Mouse (Mus musculus) liver, embryonic 13.5 days (tissue): Measurements from ENCODE around the gene Ilk. TPM values are rescaled to one million over a fixed set of nuclear protein-coding genes. Genes with fewer than 3 reads are reported as not detected.

Experiments
- ATAC-seq: fragments of 200-750 bp; cut with Nextera tagmentation; 2 replicates; pipeline ENCODE4 v1.8.0; 2017; ENCODE audit warnings: low read depth, mild to moderate bottlenecking, moderate number of reproducible peaks, moderate library complexity
- DNase-seq: peaks from one replicate; pipeline ENCODE4 v3.0.0; 2022
- H3K27ac ChIP-seq: fragments of 300-500 bp; sonication (generic); 2 replicates; pipeline ENCODE4 v1.5.1; 2015; ENCODE audit warnings: moderate library complexity, mild to moderate bottlenecking, inconsistent platforms
- H3K27me3 ChIP-seq: fragments of 300-500 bp; sonication (generic); 2 replicates; pipeline ENCODE4 v1.6.1; 2015; ENCODE audit warnings: mild to moderate bottlenecking, inconsistent platforms
- H3K36me3 ChIP-seq: fragments of 300-500 bp; sonication (generic); 2 replicates; pipeline ENCODE4 v1.6.1; 2015; ENCODE audit warnings: mild to moderate bottlenecking, inconsistent platforms
- H3K4me1 ChIP-seq: fragments of 300-500 bp; sonication (generic); replicated peaks from 2 replicates; pipeline ENCODE4 v1.6.1; 2015; ENCODE audit warnings: inconsistent platforms
- H3K4me2 ChIP-seq: fragments of 300-500 bp; sonication (generic); 2 replicates; pipeline ENCODE4 v1.6.1; 2015; ENCODE audit warnings: inconsistent platforms, mild to moderate bottlenecking, moderate library complexity
- H3K4me3 ChIP-seq: fragments of 300-500 bp; sonication (generic); replicated peaks from 2 replicates; pipeline ENCODE4 v1.5.1; 2015; ENCODE audit warnings: mild to moderate bottlenecking, inconsistent platforms
- H3K9ac ChIP-seq: fragments of 300-500 bp; sonication (generic); 2 replicates; pipeline ENCODE4 v1.6.1; 2015; ENCODE audit warnings: mild to moderate bottlenecking, inconsistent platforms
- H3K9me3 ChIP-seq: fragments of 300-500 bp; sonication (generic); replicated peaks from 2 replicates; pipeline ENCODE4 v1.6.1; 2016; ENCODE audit warnings: inconsistent platforms
- WGBS: fragments of 180-500 bp; shearing (Covaris S2); methylation state at CpG from one replicate; pipeline ENCODE4 v1.1.7; 2015; ENCODE audit not compliant: insufficient replicate concordance; 5-methylcytosine and 5-hydroxymethylcytosine counted together
- polyA plus RNA-seq: library from polyadenylated mRNA; unstranded; fragments of >200 nt; fragmentation: Nextera tagmentation; extraction: Ambion mirVana; gene quantifications from 2 replicates; pipeline ENCODE4 v1.2.1, GENCODE M21; 2015

Ilk gene
- 125 and 138 TPM in 2 replicates for polyA plus RNA-seq

- peak within 1 kb of the TSS; percentile 89 for H3K4me3 ChIP-seq
- peak within 1 kb of the TSS; percentile 95 for H3K4me2 ChIP-seq
- H3K36me3 ChIP-seq, result peaks cover 53% of the 10 kb centered on the region
- DNase-seq (peak; percentile 87), ATAC-seq (peak; percentile 98)
- peak within 1 kb of the TSS; percentile 95 for H3K9ac ChIP-seq
- peaks cover 50% of the 10 kb centered on the region for H3K4me1 ChIP-seq
- H3K27ac ChIP-seq, result peak within 1 kb of the TSS; percentile 91
- H3K9me3 ChIP-seq, result no peaks in the 10 kb centered on the region
- H3K27me3 ChIP-seq, result no peaks in the 10 kb centered on the region
- WGBS, result under 1% methylated on average over 58 of the region's 62 CpGs
Observed at GRCm38 (mm10) chr7:105736264-105736901, at the start of gene Ilk. Ilk (plus strand) TSS chr7:105736592.

GRCm38 (mm10) chr7:105690875-105691274 lies 45.5 kb upstream of the Ilk start:
- DNase-seq (no peak), ATAC-seq (no peak)
- WGBS, result 9% methylated on average over 1 of the region's 1 CpGs
- H3K27me3 ChIP-seq, result no peaks in the 10 kb centered on the region
- no peak overlapping the region for H3K4me2 ChIP-seq
- H3K9me3 ChIP-seq, result no peaks in the 10 kb centered on the region
- H3K4me1 ChIP-seq, result no peaks in the 10 kb centered on the region
- H3K36me3 ChIP-seq, result no peaks in the 10 kb centered on the region
- no peak overlapping the region for H3K4me3 ChIP-seq
- H3K9ac ChIP-seq, result no peak overlapping the region
- no peak overlapping the region for H3K27ac ChIP-seq

- no peaks in the 10 kb centered on the region for H3K9me3 ChIP-seq
- ATAC-seq (no peak), DNase-seq (no peak)
- no peaks in the 10 kb centered on the region for H3K36me3 ChIP-seq
- H3K4me3 ChIP-seq, result no peak overlapping the region
- H3K27ac ChIP-seq, result no peak overlapping the region
- 74% methylated on average over 16 of the region's 16 CpGs for WGBS
- no peak overlapping the region for H3K9ac ChIP-seq
- no peak overlapping the region for H3K4me2 ChIP-seq
- no peaks in the 10 kb centered on the region for H3K27me3 ChIP-seq
- no peaks in the 10 kb centered on the region for H3K4me1 ChIP-seq
Observed at GRCm38 (mm10) chr7:105703184-105703583, 33.2 kb upstream of the Ilk start.

DNA sequence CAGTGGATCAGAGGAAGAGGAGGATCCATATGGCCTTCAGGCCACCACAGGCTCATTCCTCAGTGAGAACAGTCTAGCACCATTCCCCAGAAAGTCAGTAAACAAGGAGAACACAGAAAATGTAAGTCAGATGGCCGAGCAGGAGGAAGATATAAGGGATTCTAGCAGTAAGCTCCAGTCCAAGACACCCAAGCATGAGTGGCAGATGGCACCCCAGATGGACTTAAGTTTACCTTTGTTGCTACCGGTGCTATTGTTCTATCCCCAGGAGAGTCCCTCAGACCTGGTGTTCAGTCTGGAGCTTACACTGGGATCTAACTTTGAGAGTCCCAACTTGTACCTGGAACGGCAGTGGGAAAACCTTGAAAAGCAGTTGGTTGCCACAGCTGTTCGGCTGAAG lies 32.6 kb upstream of the Ilk start:
- ATAC-seq (no peak), DNase-seq (no peak)
- Histone ChIP-seq H3K9me3 (no peaks in the 10 kb centered on the region), H3K36me3 (no peaks in the 10 kb centered on the region), H3K27ac (no peak overlapping the region), H3K4me3 (no peak overlapping the region), H3K4me1 (no peaks in the 10 kb centered on the region), H3K4me2 (no peak overlapping the region), H3K9ac (no peak overlapping the region), H3K27me3 (no peaks in the 10 kb centered on the region)
- 67% methylated on average over 4 of the region's 4 CpGs for WGBS

GRCm38 (mm10) chr7:105708733-105709132 lies 27.7 kb upstream of the Ilk start:
- Histone ChIP-seq H3K4me1 (no peaks in the 10 kb centered on the region), H3K4me3 (no peak overlapping the region), H3K27ac (no peak overlapping the region), H3K36me3 (no peaks in the 10 kb centered on the region), H3K9me3 (no peaks in the 10 kb centered on the region), H3K27me3 (no peaks in the 10 kb centered on the region), H3K9ac (no peak overlapping the region), H3K4me2 (no peak overlapping the region)
- no peak for DNase-seq
- ATAC-seq, result peak; percentile 87
- WGBS, result 62% methylated on average over 5 of the region's 5 CpGs

DNA sequence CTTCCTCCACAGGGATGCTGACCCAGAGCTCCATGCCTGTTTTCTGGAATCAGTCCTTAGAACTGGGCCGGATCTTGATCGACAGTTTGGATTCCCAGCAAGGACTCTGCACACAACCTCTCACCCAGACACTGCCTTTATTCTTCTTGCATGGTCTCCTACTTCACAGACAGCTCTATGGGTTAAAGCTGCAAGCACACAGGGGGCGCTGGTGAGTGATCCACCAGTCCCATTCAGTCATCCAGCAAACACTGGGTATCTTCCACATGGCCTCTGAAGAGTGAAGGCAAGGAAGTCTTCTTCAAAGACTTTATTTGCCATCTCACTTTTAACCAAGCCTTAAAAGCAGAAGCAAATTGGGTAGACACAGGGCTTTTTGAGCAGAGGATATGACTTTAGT lies 21.0 kb upstream of the Ilk start:
- no peaks in the 10 kb centered on the region for H3K27me3 ChIP-seq
- H3K36me3 ChIP-seq, result no peaks in the 10 kb centered on the region
- no peak overlapping the region for H3K27ac ChIP-seq
- 48% methylated on average over 3 of the region's 3 CpGs for WGBS
- ATAC-seq (no peak), DNase-seq (no peak)
- H3K4me1 ChIP-seq, result no peaks in the 10 kb centered on the region
- no peak overlapping the region for H3K9ac ChIP-seq
- H3K9me3 ChIP-seq, result no peaks in the 10 kb centered on the region
- H3K4me2 ChIP-seq, result no peak overlapping the region
- no peak overlapping the region for H3K4me3 ChIP-seq

GRCm38 (mm10) chr7:105721916-105722315 lies 14.5 kb upstream of the Ilk start:
- no peak for ATAC-seq
- Histone ChIP-seq H3K27ac (no peak overlapping the region), H3K36me3 (no peaks in the 10 kb centered on the region), H3K4me3 (no peak overlapping the region), H3K4me1 (no peaks in the 10 kb centered on the region), H3K9ac (no peak overlapping the region), H3K9me3 (no peaks in the 10 kb centered on the region), H3K4me2 (no peak overlapping the region), H3K27me3 (no peaks in the 10 kb centered on the region)
- WGBS, result 48% methylated on average over 2 of the region's 2 CpGs
- no peak for DNase-seq

DNA sequence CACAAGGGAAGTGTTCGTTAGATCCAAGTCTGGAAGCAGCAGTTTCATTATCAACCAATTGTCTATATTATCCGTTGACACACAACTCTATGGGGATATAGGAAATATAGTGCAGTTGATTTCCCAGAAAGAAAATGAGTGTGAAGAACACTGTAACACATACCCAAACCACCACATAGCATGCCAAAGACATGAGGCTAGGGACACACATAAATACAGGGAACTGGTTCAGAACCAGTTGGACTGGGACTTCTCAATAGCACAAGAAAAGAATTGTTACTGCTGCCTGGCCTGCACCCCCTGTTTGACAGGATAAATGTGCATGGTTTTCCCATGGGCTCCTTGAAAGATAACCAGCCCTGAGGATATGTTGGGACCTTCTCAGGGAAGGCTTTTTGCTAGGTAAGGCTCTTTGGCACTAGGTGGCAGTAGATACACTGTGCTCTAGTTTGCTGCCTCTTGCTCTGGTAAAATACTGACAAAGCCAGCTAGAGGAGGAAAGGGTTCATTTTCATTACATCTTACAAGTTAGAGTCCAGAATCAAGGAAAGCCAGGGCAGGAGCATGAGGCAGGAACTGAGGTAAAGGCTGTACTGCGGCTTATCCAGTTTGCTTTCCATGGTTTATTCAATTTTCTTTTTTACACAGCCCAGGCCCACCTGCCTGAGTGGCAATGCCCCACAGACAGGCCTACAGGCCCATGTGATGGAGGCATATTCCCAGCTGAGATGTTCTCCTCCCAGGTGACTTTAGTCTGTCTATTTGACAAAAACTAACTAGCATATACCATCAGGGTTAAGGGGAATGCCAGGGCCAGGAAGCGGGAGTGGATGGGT lies 10.0 kb upstream of the Ilk start:
- DNase-seq (peak; percentile 29), ATAC-seq (peak; percentile 76)
- H3K9ac ChIP-seq, result no peak overlapping the region
- H3K9me3 ChIP-seq, result no peaks in the 10 kb centered on the region
- WGBS, result 71% methylated on average over 4 of the region's 4 CpGs
- no peaks in the 10 kb centered on the region for H3K4me1 ChIP-seq
- peaks cover 27% of the 10 kb centered on the region for H3K36me3 ChIP-seq
- no peaks in the 10 kb centered on the region for H3K27me3 ChIP-seq
- H3K4me2 ChIP-seq, result no peak overlapping the region
- H3K27ac ChIP-seq, result no peak overlapping the region
- no peak overlapping the region for H3K4me3 ChIP-seq

DNA sequence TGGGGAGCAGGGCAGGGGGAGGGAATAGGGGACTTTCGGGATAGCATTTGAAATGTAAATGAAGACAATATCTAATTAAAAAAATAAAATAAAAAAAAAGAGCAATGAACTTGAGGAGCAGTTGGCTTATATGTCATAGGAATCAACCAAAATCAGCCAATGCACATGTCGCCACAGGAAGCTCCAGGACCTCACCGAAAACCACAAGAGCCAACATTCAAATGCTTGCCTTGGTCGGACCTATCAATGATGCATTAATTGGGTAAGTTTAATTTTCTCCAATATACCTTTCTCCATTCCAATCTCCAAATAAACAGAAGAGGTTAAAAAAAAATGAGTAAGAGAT lies 9.4 kb upstream of the Ilk start:
- 60% methylated on average over 4 of the region's 4 CpGs for WGBS
- DNase-seq (no peak), ATAC-seq (no peak)
- H3K4me1 ChIP-seq, result no peaks in the 10 kb centered on the region
- H3K4me3 ChIP-seq, result no peak overlapping the region
- no peaks in the 10 kb centered on the region for H3K27me3 ChIP-seq
- no peak overlapping the region for H3K4me2 ChIP-seq
- no peaks in the 10 kb centered on the region for H3K9me3 ChIP-seq
- no peak overlapping the region for H3K9ac ChIP-seq
- H3K36me3 ChIP-seq, result peaks cover 33% of the 10 kb centered on the region
- no peak overlapping the region for H3K27ac ChIP-seq

DNA sequence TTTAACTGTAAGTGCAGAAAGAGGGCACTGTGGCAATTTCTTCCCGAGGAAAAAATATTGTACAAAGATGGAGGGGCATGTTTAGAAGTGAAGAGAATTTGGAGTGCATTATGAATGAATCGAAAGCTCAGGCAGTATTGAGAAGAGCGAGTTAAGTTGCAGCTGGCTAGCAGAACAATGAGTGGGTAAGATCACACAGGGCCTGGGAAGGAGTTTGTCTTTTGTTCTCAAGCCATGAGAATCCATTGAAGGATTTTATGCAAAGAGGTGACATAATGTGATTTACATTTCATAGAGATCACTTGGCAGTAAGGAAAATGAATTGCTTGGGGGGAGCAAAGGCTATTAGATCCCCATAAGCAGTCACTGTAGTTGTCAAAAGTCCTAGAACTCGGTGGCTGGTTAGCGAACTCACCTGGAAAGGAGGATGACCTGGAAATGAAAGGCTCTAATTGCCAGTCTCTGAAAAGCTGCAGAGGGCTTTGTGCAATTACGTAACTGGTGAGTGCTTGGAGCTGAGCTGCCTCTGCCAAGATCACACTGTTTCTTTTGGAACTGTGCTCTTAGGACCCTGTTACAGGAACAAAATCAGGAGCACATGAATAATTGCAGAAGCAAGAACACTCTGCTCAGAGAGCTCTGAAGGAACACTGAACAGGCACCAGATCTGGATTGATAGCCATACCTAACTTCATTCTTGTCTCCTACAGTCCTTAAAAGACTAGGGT lies 7.5 kb upstream of the Ilk start:
- H3K4me1 ChIP-seq, result peaks cover under 1% of the 10 kb centered on the region; the same call in 1 of the 2 replicates
- WGBS, result 72% methylated on average over 6 of the region's 6 CpGs
- no peak for DNase-seq
- no peaks in the 10 kb centered on the region for H3K9me3 ChIP-seq
- no peak for ATAC-seq
- no peak overlapping the region for H3K4me2 ChIP-seq
- H3K27ac ChIP-seq, result no peak overlapping the region
- H3K36me3 ChIP-seq, result peaks cover 52% of the 10 kb centered on the region
- no peak overlapping the region for H3K4me3 ChIP-seq
- H3K27me3 ChIP-seq, result no peaks in the 10 kb centered on the region
- no peak overlapping the region for H3K9ac ChIP-seq

- H3K9ac ChIP-seq, result no peak overlapping the region
- 80% methylated on average over 11 of the region's 11 CpGs for WGBS
- DNase-seq, result no peak
- no peaks in the 10 kb centered on the region for H3K27me3 ChIP-seq
- peaks cover 61% of the 10 kb centered on the region for H3K36me3 ChIP-seq
- peaks cover 38% of the 10 kb centered on the region for H3K4me1 ChIP-seq
- ATAC-seq, result no peak
- no peak overlapping the region for H3K27ac ChIP-seq
- no peak overlapping the region for H3K4me3 ChIP-seq
- H3K4me2 ChIP-seq, result no peak overlapping the region
- no peaks in the 10 kb centered on the region for H3K9me3 ChIP-seq
Observed at GRCm38 (mm10) chr7:105733836-105734235, 2.6 kb upstream of the Ilk start.
